Mouse (Mus musculus): Measurements from ENCODE around the gene Olfr1410. TPM values are rescaled to one million over a fixed set of nuclear protein-coding genes. Genes with fewer than 3 reads are reported as not detected.

Olfr1410 gene
- total and polyA plus RNA-seq, 3 experiments, result not detected

DNA sequence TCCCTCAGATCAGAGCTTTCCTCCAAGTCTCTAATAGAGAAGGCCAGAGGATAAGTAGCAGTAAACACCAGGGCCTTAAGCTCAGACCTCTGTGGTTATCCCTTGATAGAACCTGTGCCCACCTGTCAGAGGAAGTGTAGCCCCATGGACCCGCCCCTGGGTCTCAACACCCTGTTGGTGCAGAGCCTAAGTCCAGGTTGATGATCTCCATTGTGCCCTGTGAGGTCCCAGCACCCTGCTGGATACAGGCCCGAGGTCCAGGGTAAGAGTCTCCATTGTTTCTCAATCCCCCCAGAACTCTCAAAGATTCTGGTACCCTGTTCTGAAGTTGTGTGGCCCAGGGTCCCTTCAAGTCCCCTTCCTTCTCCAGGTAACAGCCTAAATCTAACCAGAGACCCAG, 40.5 kb downstream of the Olfr1410 start:
- Histone ChIP-seq H3K27ac (ENCODE audit: control insufficient read depth, low read depth, low read length) (no peak overlapping the region), H3K27me3 (ENCODE audit: control insufficient read depth in 1 of 2, insufficient read depth in 2 of 2, low read length in 2 of 2) (no peaks in the 10 kb centered on the region), H3K36me3 (ENCODE audit: control insufficient read depth in 1 of 2, insufficient read depth in 2 of 2, low read length in 2 of 2) (peaks cover 0 to 10% of the 10 kb centered on the region in 2 experiments; a peak in 2 of 4 replicates), H3K4me1 (ENCODE audit: control insufficient read depth in 1 of 2, insufficient read depth in 2 of 2, low read length in 2 of 2) (peaks cover 3 to 13% of the 10 kb centered on the region in 2 experiments), H3K79me2 (ENCODE audit: control insufficient read depth, insufficient read depth, low read length, poor library complexity) (peaks cover 6% of the 10 kb centered on the region), H3K9ac (ENCODE audit: control insufficient read depth, low read depth, low read length, poor library complexity, severe bottlenecking) (no peak overlapping the region), H3K4me3 (ENCODE audit: control insufficient read depth in 1 of 2, insufficient read depth in 1 of 2, low read depth in 2 of 2, low read length in 2 of 2) (no peak overlapping the region), H3K9me3 (replicated peaks; ENCODE audit: insufficient read depth, low read length) (no peaks in the 10 kb centered on the region)
- TF ChIP-seq MAX (IDR thresholded peaks at IDR 0.05; ENCODE audit: low read length) (no peak), KAT2A (conservative IDR thresholded peaks at IDR 0.05; ENCODE audit: low read depth, low read length) (no peak), NRF1 (IDR thresholded peaks at IDR 0.05; ENCODE audit: insufficient read depth, low read depth, low read length, poor library complexity, severe bottlenecking) (no peak), ZNF384 (IDR thresholded peaks at IDR 0.05; ENCODE audit: low read depth, low read length) (no peak), MYC (IDR thresholded peaks at IDR 0.05; ENCODE audit: low read depth, low read length) (no peak), POLR2AphosphoS2 (IDR thresholded peaks at IDR 0.05; ENCODE audit: low read length) (no peak), ELF1 (IDR thresholded peaks at IDR 0.05; ENCODE audit: low read depth, low read length) (no peak), ZC3H11A (IDR thresholded peaks at IDR 0.05; ENCODE audit: low read depth, low read length) (no peak), EP300 (IDR thresholded peaks at IDR 0.05; ENCODE audit: low read depth in 1 of 2, low read length in 2 of 2) (no peak), MXI1 (IDR thresholded peaks at IDR 0.05; ENCODE audit: low read depth, low read length) (no peak), MEF2A (IDR thresholded peaks at IDR 0.05; ENCODE audit: extremely low read depth, insufficient replicate concordance, low read depth, low read length, poor library complexity, severe bottlenecking) (no peak), SIN3A (IDR thresholded peaks at IDR 0.05; ENCODE audit: low read length) (no peak), E2F4 (IDR thresholded peaks at IDR 0.05; ENCODE audit: borderline replicate concordance, low read depth, low read length) (no peak), TBP (IDR thresholded peaks at IDR 0.05; ENCODE audit: low read depth, low read length) (no peak), RCOR1 (IDR thresholded peaks at IDR 0.05; ENCODE audit: low read depth, low read length) (no peak), TAL1 (IDR thresholded peaks at IDR 0.05; ENCODE audit: low read length) (no peak), ZMIZ1 (IDR thresholded peaks at IDR 0.05; ENCODE audit: low read depth, low read length) (no peak)
- no peak for DNase-seq (ENCODE audit: low read depth, low spot score)

- Histone ChIP-seq H3K4me3 (ENCODE audit: control insufficient read depth in 1 of 2, insufficient read depth in 1 of 2, low read depth in 2 of 2, low read length in 2 of 2) (no peak overlapping the region), H3K36me3 (ENCODE audit: control insufficient read depth in 1 of 2, insufficient read depth in 2 of 2, low read length in 2 of 2) (peaks cover 0 to 10% of the 10 kb centered on the region in 2 experiments; a peak in 2 of 4 replicates), H3K27me3 (ENCODE audit: control insufficient read depth in 1 of 2, insufficient read depth in 2 of 2, low read length in 2 of 2) (no peaks in the 10 kb centered on the region), H3K4me1 (ENCODE audit: control insufficient read depth in 1 of 2, insufficient read depth in 2 of 2, low read length in 2 of 2) (peaks cover 3 to 13% of the 10 kb centered on the region in 2 experiments), H3K27ac (ENCODE audit: control insufficient read depth, low read depth, low read length) (no peak overlapping the region), H3K79me2 (ENCODE audit: control insufficient read depth, insufficient read depth, low read length, poor library complexity) (peaks cover 1% of the 10 kb centered on the region; the same call in 1 of the 2 replicates), H3K9ac (ENCODE audit: control insufficient read depth, low read depth, low read length, poor library complexity, severe bottlenecking) (no peak overlapping the region), H3K9me3 (replicated peaks; ENCODE audit: insufficient read depth, low read length) (no peaks in the 10 kb centered on the region)
- TF ChIP-seq TAL1 (IDR thresholded peaks at IDR 0.05; ENCODE audit: low read length) (no peak), GATA1 (IDR thresholded peaks at IDR 0.05; ENCODE audit: low read depth, low read length) (no peak), ZC3H11A (IDR thresholded peaks at IDR 0.05; ENCODE audit: low read depth, low read length) (no peak)
- no peak for DNase-seq (ENCODE audit: low read depth, low spot score)
Observed at GRCm38 (mm10) chr1:92646601-92647000, 41.0 kb downstream of the Olfr1410 start.
